Mouse (Mus musculus): ENCODE results near the gene Klkb1.

- TF ChIP-seq CTCF (IDR thresholded peaks at IDR 0.05; ENCODE audit: insufficient read depth, low read depth, low read length) = no peak
- no peak for TF ChIP-seq POLR2A (IDR thresholded peaks at IDR 0.05; ENCODE audit: insufficient read depth, low read depth, low read length)
Observed at GRCm38 (mm10) chr8:45321365-45321764, 26.7 kb upstream of the Klkb1 start.

Data from olfactory bulb, adult 2 months (tissue).